Mouse (Mus musculus) embryonic facial prominence, embryonic 11.5 days (tissue): ENCODE measurements around the gene Bcam. TPM values are rescaled to one million over a fixed set of nuclear protein-coding genes. Genes with fewer than 3 reads are reported as not detected.

ENCODE experiments used
- ATAC-seq: fragments of 200-750 bp; cut with Nextera tagmentation; replicated peaks from 2 replicates; pipeline ENCODE4 v1.8.0; 2017; ENCODE audit warnings: low read depth; ENCODE audit not compliant: insufficient number of reproducible peaks, low FRiP score, low TSS enrichment
- DNase-seq: peaks from one replicate; pipeline ENCODE4 v3.0.0-alpha.2; 2015; ENCODE audit warnings: low spot score
- H3K27ac ChIP-seq: fragments of 300-500 bp; sonication (generic); replicated peaks from 2 replicates; pipeline ENCODE4 v1.5.1; 2014; ENCODE audit warnings: mild to moderate bottlenecking, low read depth, low read length, control low read depth
- H3K27me3 ChIP-seq: fragments of 300-500 bp; sonication (generic); 2 replicates; pipeline ENCODE4 v1.6.1; 2014; ENCODE audit warnings: mild to moderate bottlenecking, low read length, moderate library complexity, mixed read lengths; ENCODE audit not compliant: control insufficient read depth, insufficient read depth
- H3K36me3 ChIP-seq: fragments of 300-500 bp; sonication (generic); replicated peaks from 2 replicates; pipeline ENCODE4 v1.6.1; 2014; ENCODE audit warnings: low read depth, mild to moderate bottlenecking, low read length, moderate library complexity, mixed read lengths; ENCODE audit not compliant: control insufficient read depth, insufficient read depth
- H3K4me1 ChIP-seq: fragments of 300-500 bp; sonication (generic); 2 replicates; pipeline ENCODE4 v1.6.1; 2014; ENCODE audit warnings: low read length, mixed read lengths; ENCODE audit not compliant: control insufficient read depth, insufficient read depth
- H3K4me2 ChIP-seq: fragments of 300-500 bp; sonication (generic); 2 replicates; pipeline ENCODE4 v1.6.1; 2014; ENCODE audit warnings: low read depth, mild to moderate bottlenecking, control low read depth, low read length, moderate library complexity
- H3K4me3 ChIP-seq: fragments of 300-500 bp; sonication (generic); 2 replicates; pipeline ENCODE4 v1.5.1; 2014; ENCODE audit warnings: low read depth, low read length, control low read depth
- H3K9ac ChIP-seq: fragments of 300-500 bp; sonication (generic); replicated peaks from 2 replicates; pipeline ENCODE4 v1.6.1; 2014; ENCODE audit warnings: mild to moderate bottlenecking, control low read depth, low read length
- H3K9me3 ChIP-seq: fragments of 300-500 bp; sonication (generic); replicated peaks from 2 replicates; pipeline ENCODE4 v1.6.1; 2016; ENCODE audit warnings: mild to moderate bottlenecking, low read length, inconsistent platforms, mixed read lengths; ENCODE audit not compliant: control insufficient read depth
- WGBS: fragments of 180-500 bp; shearing (Covaris S2); extraction: QIAGEN DNeasy Blood & Tissue Kit; methylation state at CpG from one replicate; pipeline ENCODE4 v1.1.7; 2014; 5-methylcytosine and 5-hydroxymethylcytosine counted together
- polyA plus RNA-seq: library from polyadenylated mRNA; unstranded; fragments of >200 nt; fragmentation: Nextera tagmentation; extraction: Ambion mirVana; gene quantifications from 2 replicates; pipeline ENCODE4 v1.2.1, GENCODE M21; 2014

The Bcam gene
- polyA plus RNA-seq, 1 experiment from 2014 or later = 43.8 TPM

DNA sequence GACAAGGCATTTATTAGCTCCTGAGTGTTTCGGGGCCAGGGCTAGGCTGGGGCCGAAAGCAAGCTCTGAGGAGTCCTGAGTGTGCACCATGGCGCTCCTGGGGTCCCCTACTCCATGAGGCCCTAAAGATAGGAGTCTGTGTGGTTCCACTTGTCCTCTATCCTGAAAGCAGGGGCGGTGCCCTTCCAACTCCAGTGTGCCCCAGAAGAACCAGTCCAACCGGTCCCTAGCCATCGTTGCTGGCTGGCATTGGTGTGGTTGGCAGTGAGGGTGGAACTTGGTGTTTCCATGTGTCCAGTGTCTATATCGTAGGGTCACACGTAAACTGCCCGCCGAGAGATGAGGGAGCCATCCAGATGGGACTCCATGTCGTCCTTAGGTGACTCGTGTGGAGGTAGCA, 46.6 kb downstream of the Bcam start:
- 97% methylated on average over 12 of the region's 12 CpGs for WGBS
- Histone ChIP-seq H3K27ac (no peak overlapping the region), H3K36me3 (peaks cover 6% of the 10 kb centered on the region), H3K27me3 (no peaks in the 10 kb centered on the region), H3K9ac (no peak overlapping the region), H3K4me3 (no peak overlapping the region), H3K4me2 (no peak overlapping the region), H3K4me1 (no peaks in the 10 kb centered on the region), H3K9me3 (peaks cover 6% of the 10 kb centered on the region; the same call in 1 of the 2 replicates)
- no peak for DNase-seq
- no peak for ATAC-seq

DNA sequence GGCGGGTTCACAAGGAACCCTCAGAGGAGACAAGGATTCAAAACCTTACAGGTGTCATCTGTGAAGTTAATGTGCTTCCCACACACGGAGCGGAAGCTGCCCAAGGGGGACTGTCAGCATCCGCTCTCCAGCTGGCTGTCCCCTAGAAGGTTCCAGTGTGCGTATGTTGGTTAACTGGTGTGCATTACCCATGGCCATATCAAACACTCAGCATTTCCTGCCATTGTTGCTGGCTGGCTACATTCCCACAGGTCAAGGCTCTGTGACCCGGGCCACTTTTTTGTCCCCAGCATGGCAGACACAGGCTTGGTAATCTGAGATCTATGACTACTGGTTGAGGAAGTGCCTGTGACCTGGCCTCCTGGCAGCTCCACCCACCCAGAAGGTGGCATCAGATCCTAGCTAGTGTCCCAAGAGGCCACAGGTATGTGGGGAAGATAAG, 48.0 kb downstream of the Bcam start:
- 93% methylated on average over 6 of the region's 6 CpGs for WGBS
- Histone ChIP-seq H3K27ac (no peak overlapping the region), H3K9me3 (peaks cover 6% of the 10 kb centered on the region; the same call in 1 of the 2 replicates), H3K4me2 (no peak overlapping the region), H3K9ac (no peak overlapping the region), H3K4me3 (no peak overlapping the region), H3K36me3 (peaks cover 6% of the 10 kb centered on the region), H3K4me1 (no peaks in the 10 kb centered on the region), H3K27me3 (no peaks in the 10 kb centered on the region)
- ATAC-seq = no peak
- no peak for DNase-seq

DNA sequence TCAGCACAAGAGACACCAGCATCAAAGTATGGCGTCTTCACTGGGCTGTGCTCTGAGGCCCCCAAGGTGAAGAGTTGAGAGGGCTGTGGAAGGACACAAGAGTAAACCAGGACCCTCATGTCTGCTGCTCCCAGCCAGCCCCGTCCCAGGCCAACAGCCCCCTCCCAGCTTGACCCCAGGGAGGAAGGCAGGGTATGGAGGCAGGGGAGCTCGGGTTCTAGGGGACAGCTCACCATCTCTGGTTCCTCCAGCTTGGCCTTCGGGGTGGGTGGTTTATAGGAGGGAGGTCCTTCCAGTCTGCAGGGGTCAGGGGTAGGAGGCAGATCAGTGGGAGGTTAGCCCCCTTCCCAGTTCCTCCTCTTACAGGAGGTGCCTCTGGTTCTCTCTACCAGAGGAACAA, 51.6 kb downstream of the Bcam start:
- no peak overlapping the region for H3K9ac ChIP-seq
- H3K27ac ChIP-seq = no peak overlapping the region
- no peaks in the 10 kb centered on the region for H3K27me3 ChIP-seq
- peaks cover 4% of the 10 kb centered on the region; the same call in 1 of the 2 replicates for H3K4me1 ChIP-seq
- H3K36me3 ChIP-seq = peaks cover 4% of the 10 kb centered on the region
- no peak for DNase-seq
- no peak for ATAC-seq
- no peak overlapping the region for H3K4me3 ChIP-seq
- WGBS = 95% methylated on average over 4 of the region's 4 CpGs
- no peak overlapping the region for H3K4me2 ChIP-seq
- peaks cover 6% of the 10 kb centered on the region; the same call in 1 of the 2 replicates for H3K9me3 ChIP-seq

DNA sequence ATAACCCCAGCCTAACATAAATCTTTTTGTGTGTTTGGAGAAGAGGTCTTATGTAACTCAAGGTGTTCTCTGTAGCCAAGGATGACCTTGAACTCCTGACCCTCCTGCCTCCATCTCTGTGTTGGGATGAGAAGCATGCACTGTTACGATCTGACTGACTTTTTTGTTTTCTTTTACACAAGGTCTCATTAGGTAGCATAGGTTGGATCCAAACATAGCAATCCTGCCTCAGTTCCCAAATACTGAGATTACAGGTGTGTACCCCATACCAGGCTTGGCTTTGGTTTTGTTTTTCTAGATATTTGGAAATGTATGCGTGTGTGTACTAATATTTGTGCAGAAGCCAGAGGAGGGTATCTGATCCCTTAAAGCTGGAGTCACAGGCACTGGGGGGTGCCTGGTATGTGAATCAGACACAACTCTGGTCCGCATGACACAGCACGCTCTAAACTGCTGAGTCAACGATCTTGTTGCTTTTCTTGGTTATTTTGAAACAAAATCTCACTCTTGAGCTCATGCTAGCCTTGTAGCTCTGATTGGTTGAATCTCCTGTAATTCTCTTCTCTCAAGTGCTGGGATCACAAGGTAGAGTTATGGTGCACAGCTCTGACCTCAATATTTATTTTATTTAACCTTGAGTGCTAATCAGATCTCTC, 52.4 kb downstream of the Bcam start:
- no peak overlapping the region for H3K27ac ChIP-seq
- H3K4me3 ChIP-seq = no peak overlapping the region
- H3K4me1 ChIP-seq = peaks cover 4% of the 10 kb centered on the region; the same call in 1 of the 2 replicates
- ATAC-seq (no peak), DNase-seq (no peak)
- H3K36me3 ChIP-seq = peaks cover 4% of the 10 kb centered on the region
- 89% methylated on average over 5 of the region's 5 CpGs for WGBS
- peaks cover 6% of the 10 kb centered on the region; the same call in 1 of the 2 replicates for H3K9me3 ChIP-seq
- no peaks in the 10 kb centered on the region for H3K27me3 ChIP-seq
- H3K4me2 ChIP-seq = no peak overlapping the region
- no peak overlapping the region for H3K9ac ChIP-seq

DNA sequence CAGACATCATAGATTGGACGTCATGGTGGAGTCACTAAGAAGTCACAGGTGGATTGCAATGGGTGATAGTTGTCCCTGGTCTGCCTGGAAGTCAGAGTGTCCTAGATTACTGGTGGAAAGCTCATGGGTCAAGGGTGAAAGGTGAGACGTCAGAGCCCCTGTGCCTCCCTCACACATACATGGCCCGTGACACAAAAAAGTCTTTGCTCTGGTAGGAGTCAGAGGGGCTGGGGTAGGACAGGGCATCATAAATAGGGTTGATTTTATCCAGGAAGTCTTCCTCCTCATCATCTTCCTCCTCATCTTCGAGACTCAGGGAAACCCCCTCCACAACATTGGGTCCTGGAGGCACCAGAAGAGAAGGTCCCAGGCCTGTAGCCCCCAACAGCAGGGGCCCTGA, 53.5 kb downstream of the Bcam start:
- Histone ChIP-seq H3K4me1 (peaks cover 4% of the 10 kb centered on the region; the same call in 1 of the 2 replicates), H3K27ac (no peak overlapping the region), H3K4me2 (no peak overlapping the region), H3K27me3 (no peaks in the 10 kb centered on the region), H3K4me3 (no peak overlapping the region), H3K36me3 (peaks cover 4% of the 10 kb centered on the region), H3K9me3 (peaks cover 6% of the 10 kb centered on the region; the same call in 1 of the 2 replicates), H3K9ac (no peak overlapping the region)
- ATAC-seq (no peak), DNase-seq (no peak)
- WGBS = 87% methylated on average over 4 of the region's 4 CpGs

DNA sequence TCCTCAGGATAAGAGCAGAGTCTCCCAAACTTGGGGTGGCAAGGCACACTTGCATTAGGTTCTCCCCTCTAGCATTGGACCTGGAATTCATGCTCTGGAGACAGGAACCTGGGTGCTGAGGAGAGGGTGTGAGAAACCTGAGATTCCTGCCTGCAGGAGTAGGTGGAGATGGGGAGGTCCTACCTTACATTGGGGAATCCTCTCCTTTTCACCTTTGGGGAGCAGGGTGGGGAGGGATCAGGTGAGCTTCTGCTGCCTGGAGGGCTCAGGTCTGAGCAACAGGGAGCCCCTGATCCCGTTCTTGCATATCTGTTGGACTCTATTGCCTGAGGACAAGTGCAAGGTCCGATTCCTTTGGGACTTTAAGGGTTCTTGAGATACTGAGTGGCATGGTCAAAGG, 54.0 kb downstream of the Bcam start:
- H3K9ac ChIP-seq = 0 out of 2 replicates have a peak overlapping the region, but pooled peaks have one; percentile 15

DNA sequence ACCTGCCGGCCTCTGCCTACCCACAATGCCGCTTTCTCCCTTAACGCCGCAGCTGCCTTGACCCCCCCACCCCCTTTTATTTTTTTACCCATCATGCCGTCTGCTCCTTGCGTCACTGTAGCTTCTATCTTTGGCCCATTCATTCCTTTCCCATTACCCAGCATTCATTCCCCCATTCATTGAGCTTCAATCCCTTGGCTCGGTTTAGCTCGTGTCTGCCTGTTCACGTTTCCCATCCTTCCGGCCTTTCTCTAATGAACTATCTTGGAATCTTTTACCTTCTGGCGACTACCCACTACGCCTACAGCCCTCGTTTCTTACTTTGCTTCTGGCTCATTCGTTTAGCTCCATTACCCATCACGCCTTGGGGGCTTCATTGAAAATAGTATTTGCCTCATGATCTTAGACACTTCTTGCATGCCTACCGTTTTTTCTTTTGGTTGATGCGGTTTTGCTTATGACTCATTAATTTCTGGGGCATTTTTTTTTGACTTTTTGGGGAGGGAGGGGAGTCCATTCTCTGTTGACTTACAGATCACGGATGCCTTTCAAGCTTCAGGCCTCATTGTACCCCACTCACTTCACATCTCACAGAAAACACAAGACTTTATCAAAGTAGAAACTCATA, 54.6 kb downstream of the Bcam start:
- peak overlapping the region; percentile 33 for H3K4me3 ChIP-seq
- H3K36me3 ChIP-seq = peaks cover 4% of the 10 kb centered on the region
- 6% methylated on average over 18 of the region's 18 CpGs for WGBS

More for the DNA sequence above, 54.0 kb downstream of the Bcam start:
- H3K27ac ChIP-seq = no peak overlapping the region; the same call in 1 of the 2 replicates
- no peak overlapping the region for H3K4me3 ChIP-seq
- H3K4me2 ChIP-seq = no peak overlapping the region; the same call in 1 of the 2 replicates
- ATAC-seq = no peak
- peaks cover 6% of the 10 kb centered on the region; the same call in 1 of the 2 replicates for H3K9me3 ChIP-seq
- H3K4me1 ChIP-seq = peaks cover 4% of the 10 kb centered on the region; the same call in 1 of the 2 replicates
- H3K27me3 ChIP-seq = no peaks in the 10 kb centered on the region
- H3K36me3 ChIP-seq = peaks cover 4% of the 10 kb centered on the region
- 83% methylated on average over 2 of the region's 2 CpGs for WGBS
- DNase-seq = no peak

More for the DNA sequence above, 54.6 kb downstream of the Bcam start:
- Histone ChIP-seq H3K27me3 (no peaks in the 10 kb centered on the region), H3K4me1 (peaks cover 4% of the 10 kb centered on the region; the same call in 1 of the 2 replicates), H3K27ac (peak overlapping the region; percentile 42), H3K4me2 (peak overlapping the region; percentile 64), H3K9ac (peak overlapping the region; percentile 15; the same call in 1 of the 2 replicates), H3K9me3 (peaks cover 4% of the 10 kb centered on the region; the same call in 1 of the 2 replicates)
- DNase-seq (no peak), ATAC-seq (no peak)
